Mouse (Mus musculus) heart, postnatal 0 days (tissue): ENCODE results near the gene Mxd4.

ENCODE experiments used
- CTCF ChIP-seq: IDR thresholded peaks from 2 replicates; pipeline ENCODE4 v1.5.1; 2016; ENCODE audit warnings: antibody characterized with exemption, control low read depth, low read depth
- EP300 ChIP-seq: IDR thresholded peaks from 2 replicates; pipeline ENCODE4 v1.6.1; 2016; ENCODE audit warnings: antibody characterized with exemption, low read depth

- TF ChIP-seq CTCF, result no peak
- no peak for TF ChIP-seq EP300
These were observed 28.5 kb upstream of the Mxd4 start for GRCm38 (mm10) chr5:34216025-34216424.
